Mouse (Mus musculus): ENCODE measurements at regions not wholly inside any gene's neighbourhood (a gene's known extent, or its start where the extent isn't known, plus 50 kb on each side); places are given as distances from the start of the nearest gene placed in this dataset.

- DNase-seq: no peak
These were observed 103.0 kb downstream of the Cstad start for GRCm38 (mm10) chr2:30697851-30698250.

- DNase-seq: no peak
These were observed 101.1 kb downstream of the Cstad start for GRCm38 (mm10) chr2:30695771-30696456.

GRCm38 (mm10) chr2:30695041-30695440, 100.2 kb downstream of the Cstad start:
- no peak for DNase-seq

DNA sequence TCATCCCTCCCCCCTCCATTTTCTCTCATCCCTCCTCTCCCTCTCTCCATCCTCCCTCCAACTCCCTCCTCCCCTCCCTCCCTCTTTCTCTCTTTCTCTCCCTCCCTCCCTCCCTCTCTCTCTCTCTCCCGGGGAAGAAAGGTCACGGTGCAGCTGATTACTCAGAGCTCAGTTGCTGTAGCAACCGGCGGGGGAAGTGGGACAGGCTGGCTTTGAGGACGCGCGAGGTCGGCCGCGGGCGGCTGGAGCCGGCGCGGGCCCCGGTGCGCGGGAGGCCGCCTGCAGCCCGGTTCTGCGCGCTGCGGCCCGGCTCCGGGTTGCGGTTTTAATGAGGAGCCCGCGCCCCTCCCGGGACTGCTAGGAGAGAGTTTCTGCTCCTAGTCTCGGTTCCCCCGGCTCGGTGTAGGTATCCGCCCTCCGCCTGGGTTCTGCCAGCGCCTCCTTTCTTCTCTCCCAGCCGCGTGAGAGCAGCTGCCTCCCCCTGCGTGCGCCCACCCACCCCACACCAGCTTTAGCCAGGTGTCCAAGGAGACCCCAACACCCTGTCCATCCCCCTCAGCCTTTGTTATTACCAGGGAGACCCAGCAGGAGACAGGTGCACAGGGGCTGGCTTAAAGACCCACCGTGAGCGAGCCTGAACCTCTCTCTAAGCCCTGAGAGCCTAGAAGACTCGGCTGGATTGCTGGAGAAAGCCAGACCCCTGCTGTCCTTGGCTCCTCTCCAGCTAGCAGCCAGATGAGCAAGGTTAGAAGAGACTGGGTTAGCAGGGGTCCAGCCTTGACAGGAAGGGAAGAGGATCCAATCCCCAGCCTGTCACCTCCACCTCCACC, 98.6 kb downstream of the Cstad start:
- peak; percentile 69 for DNase-seq

- DNase-seq: peak; percentile 67
These were observed 97.8 kb downstream of the Cstad start for GRCm38 (mm10) chr2:30692561-30693205.

DNA sequence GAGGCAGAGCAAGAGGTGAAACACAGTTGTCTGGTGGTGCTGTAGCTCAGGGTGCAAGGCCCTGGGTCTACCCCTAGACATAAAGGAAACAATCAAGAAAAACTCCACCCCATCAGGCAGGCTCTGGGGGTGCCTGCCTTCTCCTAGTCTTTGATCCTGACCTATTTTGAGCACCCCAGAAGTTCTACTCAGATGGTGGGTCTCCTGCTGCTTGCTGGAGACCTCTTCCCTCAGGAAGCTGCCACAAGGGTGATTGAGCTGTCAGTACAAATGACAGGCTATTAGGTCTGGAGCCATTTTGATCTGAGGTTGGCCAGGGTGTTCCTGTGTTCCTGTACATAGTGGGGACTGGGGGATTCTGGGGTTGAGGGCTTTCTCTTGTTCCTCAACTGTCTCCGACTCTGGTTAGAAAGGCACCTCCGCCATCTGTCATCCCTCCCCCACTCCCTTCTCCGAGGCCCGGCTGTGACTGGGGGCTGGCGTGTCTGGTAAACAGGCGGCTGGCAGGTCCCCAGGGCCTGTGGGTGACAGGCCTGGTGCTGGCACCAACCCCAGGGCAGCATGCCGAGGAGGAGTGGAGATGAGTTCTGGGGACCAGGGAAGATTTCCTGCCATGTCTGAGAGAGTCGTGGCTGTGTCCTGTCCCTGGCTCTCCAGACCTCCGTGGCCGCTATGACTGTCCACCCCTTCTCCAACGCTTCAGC, 97.2 kb downstream of the Cstad start:
- peak; percentile 87 for DNase-seq

GRCm38 (mm10) chr2:30690925-30691856, 96.4 kb downstream of the Cstad start:
- no peak for DNase-seq

DNA sequence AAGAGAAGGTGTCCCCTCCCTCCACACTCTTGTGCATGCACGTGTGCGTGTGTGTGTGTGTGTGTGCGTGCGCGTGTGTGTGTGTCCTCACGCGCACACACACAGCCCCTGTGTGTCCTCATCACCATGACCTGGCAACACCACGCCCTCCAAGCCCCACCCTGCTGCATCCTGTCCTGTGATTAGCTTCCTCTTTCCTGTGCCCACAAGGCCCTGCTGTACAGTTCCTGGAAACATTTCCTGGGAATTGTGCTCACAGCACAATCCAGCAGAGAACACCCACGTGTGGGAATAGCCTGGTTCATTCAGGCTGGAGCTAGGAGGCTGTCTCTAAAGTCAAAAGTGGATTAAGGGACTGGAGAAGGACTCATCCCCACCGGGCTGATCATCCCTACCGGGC, 95.5 kb downstream of the Cstad start:
- no peak for DNase-seq

DNA sequence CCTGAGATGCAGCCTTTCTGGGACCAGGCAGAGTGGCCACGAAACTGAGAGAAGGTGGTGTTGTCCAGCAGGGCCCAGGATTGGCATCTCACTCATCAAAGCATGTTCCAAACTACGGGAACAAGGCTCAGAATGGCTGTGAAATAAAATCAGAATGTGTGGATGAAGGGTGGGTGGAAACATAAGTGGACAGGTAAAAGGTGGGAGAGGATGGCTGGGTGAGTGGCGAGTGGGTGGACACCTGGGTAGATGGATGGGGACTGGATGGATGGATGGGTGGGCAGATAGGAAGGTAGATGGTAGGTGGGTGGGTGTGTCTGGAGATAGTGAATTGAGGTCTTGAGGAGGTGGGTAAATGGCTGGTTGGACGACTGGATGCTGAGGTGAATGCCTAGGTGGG, 93.6 kb downstream of the Cstad start:
- DNase-seq: no peak

- DNase-seq: peak; percentile 75
These were observed 92.3 kb downstream of the Cstad start for GRCm38 (mm10) chr2:30687121-30687551.

DNA sequence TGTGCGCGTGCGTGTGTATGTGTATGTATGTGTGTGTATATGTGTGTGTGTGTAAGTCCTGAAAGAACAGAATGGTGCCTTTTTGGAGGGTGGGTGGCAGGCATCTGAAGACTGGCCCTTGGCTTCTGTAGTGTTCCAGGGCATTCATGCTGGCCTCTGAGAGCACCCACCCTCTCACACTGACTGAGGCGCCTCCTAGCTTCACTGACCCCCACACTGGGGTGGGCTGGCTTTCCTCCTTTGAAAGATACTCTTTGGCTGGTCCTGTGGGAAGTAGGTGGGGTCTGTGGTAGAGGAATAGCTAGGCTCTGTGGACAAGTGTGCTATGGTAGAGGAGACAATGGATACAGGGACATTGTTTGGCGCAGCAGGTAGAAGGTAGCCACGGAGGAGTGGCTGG, 91.5 kb downstream of the Cstad start:
- no peak for DNase-seq

DNA sequence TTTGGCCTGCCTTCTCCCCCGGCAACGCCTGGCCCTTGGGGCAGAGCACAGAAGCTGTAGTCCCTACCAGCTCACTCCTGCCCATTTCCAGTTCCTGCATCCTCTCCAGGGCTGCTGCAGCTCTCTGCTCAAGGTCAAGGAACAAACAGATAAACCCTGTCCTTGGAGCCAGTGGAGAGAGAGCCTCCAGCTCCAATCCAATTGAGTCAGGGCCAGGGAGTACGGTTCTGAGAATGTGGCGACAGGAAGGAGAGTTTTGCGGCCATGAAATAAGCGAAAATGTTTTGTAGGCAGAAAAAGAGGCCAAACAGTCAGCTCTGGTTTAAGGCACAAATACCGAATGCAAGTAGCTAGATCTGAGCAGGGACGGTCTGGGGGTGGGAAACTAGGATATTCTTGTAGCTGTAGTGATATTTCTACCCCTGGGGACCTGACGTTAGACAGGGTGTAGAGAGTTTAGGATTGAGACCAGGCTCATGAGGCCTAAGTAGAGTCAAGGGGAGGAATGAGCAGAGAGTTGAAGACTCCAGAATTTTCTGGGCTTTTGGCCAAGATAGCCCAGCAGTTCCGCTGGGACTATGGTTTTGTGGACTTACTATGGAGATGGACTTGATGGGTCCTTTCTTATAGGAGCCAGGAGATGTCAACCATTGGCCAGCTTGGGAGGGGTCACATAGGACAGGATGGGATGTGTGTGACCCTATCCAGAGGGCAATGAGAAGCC, 90.5 kb downstream of the Cstad start:
- DNase-seq: no peak

GRCm38 (mm10) chr2:30684461-30684860, 89.6 kb downstream of the Cstad start:
- no peak for DNase-seq

- no peak for DNase-seq
These were observed 87.4 kb downstream of the Cstad start for GRCm38 (mm10) chr2:30682146-30682825.

GRCm38 (mm10) chr2:30681642-30682041, 86.8 kb downstream of the Cstad start:
- DNase-seq: no peak

GRCm38 (mm10) chr2:30679041-30679440, 84.2 kb downstream of the Cstad start:
- no peak for DNase-seq

GRCm38 (mm10) chr2:30677498-30677897, 82.7 kb downstream of the Cstad start:
- no peak for DNase-seq

- DNase-seq: peak; percentile 76
These were observed 82.1 kb downstream of the Cstad start for GRCm38 (mm10) chr2:30676833-30677459.

DNA sequence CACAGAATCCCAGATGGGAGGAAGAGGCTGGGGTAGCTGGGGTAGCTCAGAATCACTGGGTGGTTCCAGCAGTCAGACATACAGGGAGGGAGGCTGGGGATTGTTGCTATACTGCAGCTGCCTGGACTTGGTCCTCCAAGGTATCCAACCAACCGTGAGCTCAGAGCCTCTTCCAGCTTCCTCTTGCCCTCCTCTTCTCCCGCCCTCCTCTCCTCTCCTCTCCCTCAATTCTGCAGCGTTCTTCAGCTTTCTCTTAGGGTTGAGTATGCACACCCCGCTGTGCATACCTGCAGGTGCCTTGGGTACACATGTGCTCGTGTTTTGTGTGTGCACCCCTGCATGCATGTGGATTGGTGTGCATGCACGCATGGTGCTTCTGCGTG, 81.6 kb downstream of the Cstad start:
- DNase-seq: no peak

DNA sequence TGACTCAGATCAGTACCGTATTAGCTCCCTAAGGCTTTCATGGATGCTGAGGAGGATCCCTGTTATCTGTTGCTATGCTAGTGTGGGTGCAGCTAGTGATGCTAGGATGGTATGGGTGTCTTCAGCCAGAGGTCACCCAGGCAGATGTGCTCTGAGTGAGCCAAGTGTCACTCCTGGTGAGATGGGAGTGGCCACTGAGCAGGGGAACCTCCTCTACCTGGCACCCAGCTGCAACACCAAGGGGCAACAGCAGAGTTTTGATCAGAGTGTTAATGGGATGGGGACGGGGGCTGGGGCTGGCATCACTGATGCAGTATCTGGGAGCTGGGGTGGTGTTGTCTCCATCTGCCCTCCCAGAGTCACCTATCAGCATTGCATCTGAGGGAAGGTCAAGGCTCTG, 81.0 kb downstream of the Cstad start:
- no peak for DNase-seq

Measured in right cerebral cortex, postnatal 4 days (tissue).